Mouse (Mus musculus): ENCODE results near the gene Pctp.

Pctp gene

GRCm38 (mm10) chr11:90002231-90002986 lies at the start of gene Pctp:
Gene Pctp, minus strand, starts transcription at chr11:90002894.
- ChIA-PET POLR2A (interaction anchor here in 3 of 4 experiments (0.5 to 1.2 kb wide), 5 partner anchors 11 to 902 kb away, joined by 3 read pairs; no protein-coding TSS in a partner anchor), CTCF (interaction anchor here in 2 of 4 experiments (0.7 to 1.1 kb wide), 3 partner anchors 17 to 168 kb away, joined by 3 to 6 read pairs (median 3); no protein-coding TSS in a partner anchor)

GRCm38 (mm10) chr11:90050016-90050415 lies 47.3 kb upstream of the Pctp start:
- ChIA-PET POLR2A (no interaction called here), CTCF (interaction anchor here in 1 of 4 experiments (0.6 kb wide), 1 partner anchor 764 kb away, joined by 3 read pairs; no protein-coding TSS in a partner anchor)

GRCm38 (mm10) chr11:90047271-90047670 lies 44.6 kb upstream of the Pctp start:
- ChIA-PET CTCF (interaction anchor here in 1 of 4 experiments (1.2 kb wide), 1 partner anchor 9 kb away, joined by 4 read pairs; no protein-coding TSS in a partner anchor), POLR2A (no interaction called here)

GRCm38 (mm10) chr11:90046211-90046610 lies 43.5 kb upstream of the Pctp start:
- ChIA-PET CTCF (interaction anchor here in 1 of 4 experiments (1.2 kb wide), 1 partner anchor 8 kb away, joined by 4 read pairs; no protein-coding TSS in a partner anchor), POLR2A (no interaction called here)

GRCm38 (mm10) chr11:90044459-90044858 lies 41.8 kb upstream of the Pctp start:
- ChIA-PET POLR2A (no interaction called here), CTCF (interaction anchor here in 1 of 4 experiments (0.6 kb wide), 1 partner anchor 1359 kb away, joined by 3 read pairs; no protein-coding TSS in a partner anchor)

- ChIA-PET POLR2A (interaction anchor here in 1 of 4 experiments (0.8 to 1.0 kb wide), 2 partner anchors 51 to 130 kb away, joined by 3 read pairs; no protein-coding TSS in a partner anchor), CTCF (interaction anchor here (0.6 to 4.2 kb wide), 17 partner anchors 9 to 194 kb away, joined by 3 to 44 read pairs (median 4); no protein-coding TSS in a partner anchor)
Measured at GRCm38 (mm10) chr11:90038022-90038421, 35.3 kb upstream of the Pctp start.

GRCm38 (mm10) chr11:90036416-90036815 lies 33.7 kb upstream of the Pctp start:
- POLR2A ChIA-PET, result no interaction called here
- CTCF ChIA-PET, result interaction anchor here (0.5 to 4.2 kb wide), 14 partner anchors 17 to 598 kb away, joined by 3 to 44 read pairs (median 4); no protein-coding TSS in a partner anchor

- ChIA-PET POLR2A (no interaction called here), CTCF (interaction anchor here in 3 of 4 experiments (0.6 to 4.2 kb wide), 4 partner anchors 86 to 135 kb away, joined by 3 to 31 read pairs (median 11); no protein-coding TSS in a partner anchor)
Measured at GRCm38 (mm10) chr11:90035532-90035931, 32.8 kb upstream of the Pctp start.

GRCm38 (mm10) chr11:90034646-90035045 lies 32.0 kb upstream of the Pctp start:
- CTCF ChIA-PET, result interaction anchor here in 2 of 4 experiments (1.9 to 4.2 kb wide), 2 partner anchors 135 kb away, joined by 6 to 31 read pairs; no protein-coding TSS in a partner anchor
- POLR2A ChIA-PET, result no interaction called here

- POLR2A ChIA-PET, result no interaction called here
- CTCF ChIA-PET, result interaction anchor here in 1 of 4 experiments (0.6 kb wide), 1 partner anchor 139 kb away, joined by 3 read pairs; no protein-coding TSS in a partner anchor
Measured at GRCm38 (mm10) chr11:90033442-90033841, 30.7 kb upstream of the Pctp start.

- POLR2A ChIA-PET, result no interaction called here
- CTCF ChIA-PET, result interaction anchor here in 2 of 4 experiments (0.6 to 1.2 kb wide), 2 partner anchors 137 to 140 kb away, joined by 3 read pairs; no protein-coding TSS in a partner anchor
Measured at GRCm38 (mm10) chr11:90032807-90033206, 30.1 kb upstream of the Pctp start.

GRCm38 (mm10) chr11:90031076-90031475 lies 28.4 kb upstream of the Pctp start:
- ChIA-PET CTCF (interaction anchor here in 1 of 4 experiments (0.6 kb wide), 1 partner anchor 459 kb away, joined by 5 read pairs; no protein-coding TSS in a partner anchor), POLR2A (interaction anchor here (0.6 to 1.4 kb wide), 8 partner anchors 35 to 605 kb away, joined by 3 to 4 read pairs (median 4); no protein-coding TSS in a partner anchor)

GRCm38 (mm10) chr11:90030557-90030956 lies 27.9 kb upstream of the Pctp start:
- POLR2A ChIA-PET, result interaction anchor here (0.6 to 1.4 kb wide), 8 partner anchors 35 to 605 kb away, joined by 3 to 4 read pairs (median 4); no protein-coding TSS in a partner anchor
- CTCF ChIA-PET, result interaction anchor here in 1 of 4 experiments (0.6 kb wide), 1 partner anchor 458 kb away, joined by 5 read pairs; no protein-coding TSS in a partner anchor

- ChIA-PET POLR2A (no interaction called here), CTCF (no interaction called here)
Measured at GRCm38 (mm10) chr11:90029841-90030398, 27.2 kb upstream of the Pctp start, which contains the start of gene Tmem100. Gene Tmem100, plus strand, starts transcription at chr11:90030348.

- POLR2A ChIA-PET, result no interaction called here
- CTCF ChIA-PET, result no interaction called here
Measured at GRCm38 (mm10) chr11:90029354-90029753, 26.7 kb upstream of the Pctp start.

- CTCF ChIA-PET, result no interaction called here
- POLR2A ChIA-PET, result no interaction called here
Measured at GRCm38 (mm10) chr11:90028746-90029145, 26.1 kb upstream of the Pctp start.

- ChIA-PET POLR2A (no interaction called here), CTCF (interaction anchor here in 2 of 4 experiments (1.0 to 1.3 kb wide), 2 partner anchors 28 to 862 kb away, joined by 3 to 4 read pairs; no protein-coding TSS in a partner anchor)
Measured at GRCm38 (mm10) chr11:90027216-90027615, 24.5 kb upstream of the Pctp start.

- CTCF ChIA-PET, result interaction anchor here in 2 of 4 experiments (1.0 to 1.3 kb wide), 2 partner anchors 29 to 861 kb away, joined by 3 to 4 read pairs; no protein-coding TSS in a partner anchor
- POLR2A ChIA-PET, result no interaction called here
Measured at GRCm38 (mm10) chr11:90026802-90027174, 24.1 kb upstream of the Pctp start.

All from embryonic stem cell, embryonic (primary cell).